Mouse (Mus musculus): ENCODE results near the gene Chrm1. TPM values are rescaled to one million over a fixed set of nuclear protein-coding genes. Genes with fewer than 3 reads are reported as not detected.

Chrm1 gene
- polyA plus RNA-seq (2012; rRNA removed) = 11.4 and 16.1 TPM in 2 replicates

DNA sequence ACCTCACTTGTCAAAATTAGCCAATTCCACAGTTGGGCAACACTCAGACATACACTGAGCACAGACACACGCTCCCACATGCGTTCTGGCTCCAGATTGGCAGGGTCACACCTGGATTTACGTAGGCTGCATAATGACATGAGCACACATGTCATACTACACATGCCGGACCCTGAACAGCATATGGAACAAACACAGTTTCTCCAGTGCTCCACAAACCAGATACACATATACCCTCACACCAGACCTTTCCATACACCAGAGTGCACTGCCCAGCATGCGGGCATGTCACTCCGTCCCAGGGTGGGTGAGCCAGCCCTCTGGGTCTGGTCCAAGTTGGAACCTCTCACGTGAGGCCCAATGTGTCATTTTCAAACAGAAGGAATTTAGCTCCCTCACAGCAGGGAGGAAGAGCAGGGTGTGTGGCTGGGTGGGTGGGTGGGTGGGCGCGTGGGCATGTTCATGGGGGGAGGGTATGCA, at the start of gene Chrm1:
Gene Chrm1 (plus strand): TSS at position 430 of the 480 bp plus-strand sequence.

GRCm38 (mm10) chr19:8617904-8618303, 45.7 kb upstream of the Chrm1 start, which contains the start of gene Slc22a6:
Gene Slc22a6, plus strand, starts transcription at chr19:8618039.

DNA sequence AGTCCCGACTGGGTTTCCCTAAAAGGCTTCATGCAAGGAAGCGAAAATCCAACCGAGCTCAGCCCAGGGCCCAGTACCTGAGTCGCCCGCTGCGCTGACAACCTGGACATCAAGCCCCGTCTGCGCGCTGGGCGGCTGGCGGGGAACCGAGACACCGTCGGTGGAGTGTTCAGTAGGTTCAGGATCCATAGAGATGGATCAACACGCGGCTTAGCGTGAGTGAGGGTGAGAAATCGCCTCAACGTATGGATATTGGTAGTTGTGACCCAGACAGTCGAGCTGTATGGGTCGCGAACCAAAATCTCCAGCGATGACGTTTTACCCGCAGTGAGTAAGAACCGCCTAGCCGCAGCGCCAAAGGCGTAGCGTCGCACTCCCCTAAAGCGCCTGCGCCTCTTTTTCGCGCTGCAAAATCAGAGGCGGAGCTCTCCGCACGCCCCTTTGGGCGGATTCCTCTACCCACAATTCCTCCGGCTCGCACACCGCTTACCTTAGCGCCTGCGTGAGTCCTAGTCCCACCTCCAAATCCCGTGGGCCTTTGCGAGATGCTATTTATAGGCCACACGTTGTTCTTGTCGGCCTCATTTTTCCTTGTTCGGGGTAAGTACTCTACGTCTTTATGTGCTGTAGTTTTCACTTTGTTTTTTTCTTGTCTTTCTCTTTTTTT, 59.5 kb downstream of the Chrm1 start, which contains the start of gene Slc3a2:
Gene Slc3a2 (minus strand): TSS at position 463 of the 667 bp plus-strand sequence.

Other genes with a start within 250 kb of the Chrm1 start
- 18.5 TPM in 2 replicates for gene Slc22a8, start 72.5 kb upstream of the Chrm1 start, polyA plus RNA-seq (2012; rRNA removed)
- gene Slc22a6, start 45.8 kb upstream of the Chrm1 start, polyA plus RNA-seq (2012; rRNA removed) = 8.8 and 12.0 TPM in 2 replicates
- gene Slc3a2, start 59.6 kb downstream of the Chrm1 start, polyA plus RNA-seq (2012; rRNA removed) = 156 and 158 TPM in 2 replicates
- gene Wdr74, start 72.0 kb downstream of the Chrm1 start, polyA plus RNA-seq (2012; rRNA removed) = 64.1 and 65.4 TPM in 2 replicates
- gene 1700092M07Rik, start 76.9 kb downstream of the Chrm1 start, polyA plus RNA-seq (2012; rRNA removed) = 2.1 and 2.2 TPM in 2 replicates
- 115 and 123 TPM in 2 replicates for gene Stx5a, start 77.6 kb downstream of the Chrm1 start, polyA plus RNA-seq (2012; rRNA removed)
- 174 and 185 TPM in 2 replicates for gene Nxf1, start 93.3 kb downstream of the Chrm1 start, polyA plus RNA-seq (2012; rRNA removed)
- 207 and 209 TPM in 2 replicates for gene Tmem223, start 107.2 kb downstream of the Chrm1 start, polyA plus RNA-seq (2012; rRNA removed)
- 21.0 and 23.1 TPM in 2 replicates for gene Tmem179b, start 110.7 kb downstream of the Chrm1 start, polyA plus RNA-seq (2012; rRNA removed)
- 25.5 and 26.5 TPM in 2 replicates for gene Taf6l, start 122.6 kb downstream of the Chrm1 start, polyA plus RNA-seq (2012; rRNA removed)
- 155 TPM in 2 replicates for gene Polr2g, start 134.8 kb downstream of the Chrm1 start, polyA plus RNA-seq (2012; rRNA removed)
- gene Zbtb3, start 138.8 kb downstream of the Chrm1 start, polyA plus RNA-seq (2012; rRNA removed) = 6.4 and 6.6 TPM in 2 replicates
- gene Ttc9c, start 155.5 kb downstream of the Chrm1 start, polyA plus RNA-seq (2012; rRNA removed) = 51.9 and 52.3 TPM in 2 replicates
- gene Hnrnpul2, start 156.2 kb downstream of the Chrm1 start, polyA plus RNA-seq (2012; rRNA removed) = 80.3 and 80.6 TPM in 2 replicates
- 0.58 TPM in 1 of 2 replicates, not detected in the other for gene AC129217.1, start 166.0 kb downstream of the Chrm1 start, polyA plus RNA-seq (2012; rRNA removed)
- 100 and 106 TPM in 2 replicates for gene Bscl2, start 173.7 kb downstream of the Chrm1 start, polyA plus RNA-seq (2012; rRNA removed)
- 313 and 316 TPM in 2 replicates for gene Gng3, start 175.4 kb downstream of the Chrm1 start, polyA plus RNA-seq (2012; rRNA removed)
- gene Lrrn4cl, start 187.0 kb downstream of the Chrm1 start, polyA plus RNA-seq (2012; rRNA removed) = 1.2 and 1.4 TPM in 2 replicates
- gene Ubxn1, start 207.7 kb downstream of the Chrm1 start, polyA plus RNA-seq (2012; rRNA removed) = 128 and 129 TPM in 2 replicates
- gene Uqcc3, start 217.1 kb downstream of the Chrm1 start, polyA plus RNA-seq (2012; rRNA removed) = 54.5 and 56.5 TPM in 2 replicates
- gene Lbhd1, start 219.9 kb downstream of the Chrm1 start, polyA plus RNA-seq (2012; rRNA removed) = 4.0 and 5.1 TPM in 2 replicates
- gene Gm49403, start 220.1 kb downstream of the Chrm1 start, polyA plus RNA-seq (2012; rRNA removed) = not detected in 2 replicates
- gene 1810009A15Rik, start 225.1 kb downstream of the Chrm1 start, polyA plus RNA-seq (2012; rRNA removed) = 44.6 and 52.3 TPM in 2 replicates
- gene Gm49416, start 225.1 kb downstream of the Chrm1 start, polyA plus RNA-seq (2012; rRNA removed) = 0.23 and 0.32 TPM in 2 replicates
- 20.6 and 22.9 TPM in 2 replicates for gene Ints5, start 229.2 kb downstream of the Chrm1 start, polyA plus RNA-seq (2012; rRNA removed)
- gene Ganab, start 234.3 kb downstream of the Chrm1 start, polyA plus RNA-seq (2012; rRNA removed) = 125 and 128 TPM in 2 replicates